Mouse (Mus musculus) large intestine, adult 2 months (tissue): Measurements from ENCODE around the gene Riox2. TPM values are rescaled to one million over a fixed set of nuclear protein-coding genes. Genes with fewer than 3 reads are reported as not detected.
"Not testable (repeated sequence)": the region's sequence is repeated elsewhere in the genome, so short reads cannot be mapped to it uniquely, and the experiment has no call there.

Experiments
- DNase-seq: peaks from one replicate; pipeline ENCODE4 v3.0.0-alpha.2; 2012; ENCODE audit warnings: low read depth, low spot score
- WGBS: fragments of 180-500 bp; shearing (Covaris S2); methylation state at CpG from one replicate; pipeline ENCODE4 v1.1.7; 2018; 5-methylcytosine and 5-hydroxymethylcytosine counted together
- polyA plus RNA-seq: library from polyadenylated mRNA; depleted of rRNA; stranded (reverse); fragments of >200 nt; gene quantifications from 2 replicates; pipeline ENCODE4 v1.2.3, GENCODE M21; 2012; rRNA removed

Gene Riox2
- polyA plus RNA-seq: 5.7 and 5.8 TPM in 2 replicates

GRCm38 (mm10) chr16:59471637-59472278, at the start of gene Riox2:
Riox2 (plus strand) TSS chr16:59471775.
- under 1% methylated on average over 56 of the region's 56 CpGs for WGBS
- peak; percentile 53 for DNase-seq

GRCm38 (mm10) chr16:59427960-59428359, 43.6 kb upstream of the Riox2 start:
- WGBS: 81% methylated on average over 7 of the region's 7 CpGs
- DNase-seq: no peak

GRCm38 (mm10) chr16:59433181-59433580, 38.4 kb upstream of the Riox2 start:
- DNase-seq: no peak
- WGBS: 80% methylated on average over 11 of the region's 11 CpGs

- DNase-seq: no peak
- 63% methylated on average over 7 of the region's 7 CpGs for WGBS
Measured at GRCm38 (mm10) chr16:59444880-59445559, 26.6 kb upstream of the Riox2 start.

- DNase-seq: no peak
- 82% methylated on average over 1 of the region's 1 CpGs for WGBS
Measured at GRCm38 (mm10) chr16:59448181-59448580, 23.4 kb upstream of the Riox2 start.

- DNase-seq: no peak
Measured at GRCm38 (mm10) chr16:59449092-59449491, 22.5 kb upstream of the Riox2 start.

- WGBS: 84% methylated on average over 5 of the region's 5 CpGs
- no peak for DNase-seq
Measured at GRCm38 (mm10) chr16:59451813-59452212, 19.8 kb upstream of the Riox2 start.

GRCm38 (mm10) chr16:59459259-59459861, 12.2 kb upstream of the Riox2 start:
- 64% methylated on average over 5 of the region's 5 CpGs for WGBS
- DNase-seq: not testable (repeated sequence)

GRCm38 (mm10) chr16:59463567-59463966, 8.0 kb upstream of the Riox2 start:
- no peak for DNase-seq
- WGBS: 65% methylated on average over 4 of the region's 4 CpGs

- no peak for DNase-seq
- WGBS: 80% methylated on average over 6 of the region's 6 CpGs
Measured at GRCm38 (mm10) chr16:59463973-59464372, 7.6 kb upstream of the Riox2 start.

GRCm38 (mm10) chr16:59469846-59470245, 1.7 kb upstream of the Riox2 start:
- WGBS: 57% methylated on average over 1 of the region's 1 CpGs
- no peak for DNase-seq

- 40% methylated on average over 6 of the region's 6 CpGs for WGBS
- no peak for DNase-seq
Measured at GRCm38 (mm10) chr16:59472546-59472945, 971 bp downstream of the Riox2 start.

GRCm38 (mm10) chr16:59474788-59475187, 3.2 kb downstream of the Riox2 start:
- no peak for DNase-seq
- 28% methylated on average over 1 of the region's 1 CpGs for WGBS

GRCm38 (mm10) chr16:59477955-59478354, 6.4 kb downstream of the Riox2 start:
- 78% methylated on average over 3 of the region's 3 CpGs for WGBS

GRCm38 (mm10) chr16:59487239-59487638, 15.7 kb downstream of the Riox2 start:
- 72% methylated on average over 7 of the region's 7 CpGs for WGBS
- no peak for DNase-seq

More at GRCm38 (mm10) chr16:59477955-59478354, 6.4 kb downstream of the Riox2 start:
- DNase-seq: no peak

- DNase-seq: no peak
- WGBS: 81% methylated on average over 9 of the region's 9 CpGs
Measured at GRCm38 (mm10) chr16:59487975-59488548, 16.5 kb downstream of the Riox2 start.

- WGBS: 84% methylated on average over 14 of the region's 14 CpGs
- DNase-seq: no peak
Measured at GRCm38 (mm10) chr16:59493199-59493598, 21.6 kb downstream of the Riox2 start.

GRCm38 (mm10) chr16:59497947-59498346, 26.4 kb downstream of the Riox2 start:
- WGBS: 97% methylated on average over 1 of the region's 1 CpGs
- no peak for DNase-seq

GRCm38 (mm10) chr16:59499180-59499579, 27.6 kb downstream of the Riox2 start:
- no peak for DNase-seq
- 96% methylated on average over 3 of the region's 3 CpGs for WGBS

- no peak for DNase-seq
- 83% methylated on average over 5 of the region's 5 CpGs for WGBS
Measured at GRCm38 (mm10) chr16:59509830-59510229, 38.3 kb downstream of the Riox2 start.

- no peak for DNase-seq
- WGBS: 90% methylated on average over 5 of the region's 5 CpGs
Measured at GRCm38 (mm10) chr16:59515169-59515568, 43.6 kb downstream of the Riox2 start.
